Mouse (Mus musculus) c-Kit-negative CD71-positive TER-119-positive erythroid progenitor cells, embryonic 14.5 days (primary cell): Measurements from ENCODE around the gene Stil.
A peak's percentile ranks its signal among the peaks of the same experiment; 100 is the strongest.

ENCODE experiments used
- DNase-seq: peaks from one replicate; pipeline ENCODE4 v3.0.0-alpha.2; 2013; ENCODE audit warnings: low read depth, low spot score

Stil gene

DNA sequence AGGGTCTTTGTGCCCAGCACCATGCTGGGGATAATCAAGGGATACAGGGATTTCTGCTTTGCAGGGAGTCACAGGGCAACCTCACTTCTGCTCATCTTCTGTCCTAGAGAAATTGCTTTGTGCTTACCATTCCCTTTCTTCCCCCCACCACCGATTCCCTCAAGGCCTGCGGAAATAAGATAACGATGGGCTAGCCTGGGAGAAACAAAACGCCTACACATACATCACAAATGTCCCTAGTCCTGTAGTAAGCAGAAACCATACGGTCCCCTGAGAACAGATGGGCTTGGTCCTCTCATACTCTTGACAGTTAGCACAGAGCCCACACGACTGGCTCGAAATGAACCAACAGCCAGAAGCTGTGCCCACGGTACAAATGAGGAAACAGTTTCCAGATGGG is 48.2 kb downstream of the Stil start:
- peak; percentile 61 for DNase-seq

GRCm38 (mm10) chr4:115051245-115051644 is 51.3 kb downstream of the Stil start:
- DNase-seq: no peak

GRCm38 (mm10) chr4:115052343-115053005 is 52.5 kb downstream of the Stil start:
- no peak for DNase-seq

DNA sequence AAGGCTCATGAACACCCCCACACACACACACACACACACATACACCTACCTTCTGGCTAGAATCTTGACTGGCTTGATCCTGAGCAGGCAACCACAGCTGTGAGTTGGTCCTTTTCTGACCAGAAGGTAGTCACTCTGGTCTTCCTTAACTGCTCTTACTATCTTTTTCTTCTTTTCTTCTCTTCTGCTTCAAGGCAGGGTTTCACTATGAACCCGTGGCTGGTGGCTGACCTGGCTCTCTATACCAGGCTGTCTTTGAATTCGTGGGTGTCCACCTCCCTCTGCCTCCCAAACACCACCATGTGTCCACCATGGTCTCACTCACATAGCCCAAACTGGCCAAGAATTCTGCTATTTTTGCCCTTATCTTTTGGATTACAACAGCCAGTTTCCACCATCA is 55.1 kb downstream of the Stil start:
- no peak for DNase-seq

- DNase-seq: no peak
Measured at GRCm38 (mm10) chr4:115055691-115056090, 55.7 kb downstream of the Stil start.

- peak; percentile 88 for DNase-seq
Measured at GRCm38 (mm10) chr4:115056371-115056920, 56.5 kb downstream of the Stil start, which contains the start of gene Tal1. Gene Tal1, plus strand, starts transcription at chr4:115056426.

- DNase-seq: peak; percentile 61
Measured at GRCm38 (mm10) chr4:115056921-115057673, 57.1 kb downstream of the Stil start.

GRCm38 (mm10) chr4:115057674-115058316 is 57.8 kb downstream of the Stil start:
- DNase-seq: no peak

GRCm38 (mm10) chr4:115058317-115058761 is 58.4 kb downstream of the Stil start:
- no peak for DNase-seq

GRCm38 (mm10) chr4:115058871-115059590 is 59.1 kb downstream of the Stil start:
- DNase-seq: peak; percentile 72

DNA sequence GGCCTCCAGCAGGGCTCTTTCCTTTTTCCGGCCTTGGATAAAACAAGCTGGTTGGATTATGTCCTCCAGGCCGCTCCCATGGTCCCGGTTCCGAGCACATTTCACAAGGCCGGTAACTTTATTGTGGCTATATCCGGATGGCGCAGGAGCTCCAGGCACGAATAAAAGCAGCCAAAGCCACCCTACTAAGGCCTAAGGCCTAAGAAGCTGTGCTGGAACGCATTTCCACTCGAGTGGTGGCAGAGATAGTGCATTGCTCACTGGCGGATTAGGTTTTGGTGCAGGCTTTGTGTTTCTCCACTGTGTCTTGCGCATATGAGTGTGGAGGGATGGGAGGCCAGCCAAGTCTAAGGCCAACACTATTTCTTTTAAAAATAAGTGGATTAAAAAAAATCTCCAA is 59.9 kb downstream of the Stil start:
- no peak for DNase-seq

- no peak for DNase-seq
Measured at GRCm38 (mm10) chr4:115060753-115061152, 60.8 kb downstream of the Stil start.

DNA sequence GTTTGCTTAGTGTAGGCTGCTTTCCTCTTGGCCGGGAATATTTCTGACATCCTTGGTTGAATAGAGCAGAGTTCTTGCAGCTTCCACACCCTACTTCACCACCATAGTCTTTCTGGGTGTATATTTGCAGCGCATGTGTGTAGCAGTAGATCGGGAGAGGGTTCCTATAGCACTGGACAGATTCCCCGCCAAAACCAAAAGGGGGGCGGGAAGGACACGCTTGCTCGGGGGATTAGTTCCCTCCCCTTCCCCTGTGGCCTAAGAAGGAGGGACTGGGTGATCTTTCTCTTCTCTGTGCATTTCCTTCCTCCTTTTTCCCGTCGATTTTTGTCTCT is 62.5 kb downstream of the Stil start:
- DNase-seq: no peak

DNA sequence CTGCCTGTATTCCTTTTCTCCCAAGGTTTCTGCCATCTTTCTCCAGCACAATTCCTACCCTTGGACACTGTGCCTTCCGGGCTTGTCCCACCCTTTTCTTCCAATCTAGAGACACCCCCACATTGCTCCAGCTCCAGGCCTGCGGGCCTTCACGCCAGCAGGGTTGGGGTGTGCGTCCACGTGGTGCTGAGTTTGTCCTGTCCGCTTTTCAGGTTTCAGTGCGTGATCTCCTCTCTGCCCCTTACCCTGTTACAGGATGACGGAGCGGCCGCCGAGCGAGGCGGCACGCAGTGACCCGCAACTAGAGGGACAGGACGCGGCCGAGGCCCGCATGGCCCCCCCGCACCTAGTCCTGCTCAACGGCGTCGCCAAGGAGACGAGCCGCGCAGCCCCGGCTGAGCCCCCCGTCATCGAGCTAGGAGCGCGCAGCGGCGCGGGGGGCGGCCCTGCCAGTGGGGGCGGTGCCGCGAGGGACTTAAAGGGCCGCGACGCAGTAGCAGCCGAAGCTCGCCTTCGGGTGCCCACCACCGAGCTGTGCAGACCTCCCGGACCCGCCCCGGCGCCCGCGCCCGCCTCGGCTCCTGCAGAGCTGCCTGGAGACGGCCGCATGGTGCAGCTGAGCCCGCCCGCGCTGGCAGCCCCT is 63.0 kb downstream of the Stil start:
- DNase-seq: no peak

DNA sequence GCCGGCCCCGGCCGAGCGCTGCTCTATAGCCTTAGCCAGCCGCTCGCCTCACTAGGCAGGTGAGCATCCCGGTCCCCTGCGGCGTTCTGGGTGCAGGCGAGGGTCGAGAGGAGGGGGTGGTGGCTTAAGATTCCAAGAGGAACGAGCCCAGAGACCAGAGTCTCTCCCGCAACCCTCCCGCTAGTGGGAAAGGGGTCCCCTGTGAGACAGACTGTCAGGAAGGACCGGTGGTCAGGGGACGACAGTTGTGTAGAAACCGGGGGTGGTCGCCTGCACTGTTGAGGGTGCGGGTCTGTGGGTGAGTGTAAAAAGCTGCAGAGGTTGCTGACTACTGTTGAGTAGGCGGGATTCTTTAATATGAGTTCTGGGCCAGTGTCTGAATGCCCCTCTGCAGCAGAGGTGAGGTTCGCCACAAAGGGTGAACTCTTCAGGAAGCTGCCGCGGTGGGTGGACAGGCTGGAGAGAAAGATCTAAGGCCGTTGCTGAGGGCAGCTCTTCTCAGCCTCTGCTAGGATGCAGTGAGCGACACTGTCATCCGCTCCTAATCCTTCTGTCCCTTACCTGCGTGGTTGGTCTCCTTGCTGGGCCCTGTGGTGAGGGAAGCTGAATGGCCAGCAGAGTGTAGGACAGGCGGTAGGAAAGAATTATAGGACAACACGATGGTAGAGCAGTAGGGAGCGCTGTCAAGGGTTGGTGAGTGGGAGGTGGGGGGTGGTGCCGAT is 63.7 kb downstream of the Stil start:
- DNase-seq: no peak

DNA sequence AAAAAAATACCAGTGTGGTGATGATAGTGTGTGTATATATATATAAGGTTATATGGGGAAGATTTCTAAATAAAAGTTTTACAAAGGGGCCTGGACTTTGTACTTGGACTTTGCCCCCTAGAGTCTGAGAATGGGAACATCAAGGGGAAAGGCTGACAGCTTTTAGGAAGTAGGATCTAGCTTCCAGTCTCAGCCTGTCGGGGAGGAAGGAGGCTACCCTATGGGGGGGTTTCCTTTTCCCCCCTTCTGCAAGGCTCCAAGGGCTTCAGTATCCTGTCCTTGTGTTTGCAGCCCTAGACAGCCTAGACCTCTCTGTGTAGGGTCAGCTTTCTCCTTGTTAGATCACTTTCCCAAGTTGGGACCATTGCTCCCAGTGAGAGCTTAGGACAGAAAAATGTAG is 71.7 kb downstream of the Stil start:
- no peak for DNase-seq

DNA sequence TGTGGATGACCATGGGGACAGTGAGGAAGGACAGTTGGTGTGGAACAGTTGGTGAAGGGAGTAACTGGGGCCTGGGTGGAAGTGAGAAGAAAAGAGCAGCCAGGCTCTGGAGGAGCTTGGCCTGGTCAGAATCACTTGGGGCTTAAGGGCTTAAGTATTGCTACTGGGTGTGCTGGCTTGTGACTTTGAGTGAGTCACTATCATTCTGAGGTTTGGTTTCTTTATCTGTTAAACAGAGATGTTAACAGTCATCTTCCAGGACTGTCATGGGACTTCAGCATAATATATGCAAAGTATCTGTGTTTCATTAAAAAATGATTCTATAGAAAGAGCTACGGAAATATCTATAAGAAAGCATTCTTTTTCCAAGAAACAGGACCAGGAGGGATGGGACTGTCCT is 74.8 kb downstream of the Stil start:
- DNase-seq: no peak

DNA sequence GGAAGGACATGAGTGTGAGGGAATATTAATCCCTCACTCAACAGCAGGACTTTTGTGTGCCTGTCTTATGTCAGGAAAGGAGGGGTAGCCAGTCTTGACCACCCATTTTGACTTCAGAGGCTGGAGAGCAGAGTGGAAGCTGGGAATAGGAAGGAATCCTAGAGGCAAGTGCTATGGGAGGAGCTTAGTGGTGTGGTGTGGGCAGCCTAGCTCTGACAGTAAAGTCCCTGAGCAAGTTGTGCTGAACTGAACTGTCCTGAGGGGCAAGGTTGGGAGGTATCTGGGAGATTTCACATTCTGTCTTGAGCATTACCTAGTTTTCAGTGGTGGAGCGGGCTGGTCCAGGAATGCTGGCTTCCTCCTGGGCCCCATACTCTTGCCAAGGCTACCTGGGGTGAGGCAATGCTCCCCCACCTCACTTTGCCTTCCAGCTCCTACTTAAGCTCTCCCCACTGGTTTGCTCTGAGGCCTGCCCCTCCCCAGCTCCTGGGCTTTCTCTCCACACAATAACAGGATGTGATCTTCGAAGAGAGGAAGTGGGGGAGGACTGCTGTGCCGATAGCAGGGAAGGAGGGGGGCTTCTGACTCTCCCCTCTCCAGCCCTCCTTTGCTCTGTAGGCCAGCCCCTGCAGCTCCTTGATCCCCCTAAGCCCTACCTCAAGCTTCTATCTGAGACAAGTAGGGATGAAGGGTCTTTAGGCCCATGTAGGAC is 75.4 kb downstream of the Stil start:
- DNase-seq: no peak

DNA sequence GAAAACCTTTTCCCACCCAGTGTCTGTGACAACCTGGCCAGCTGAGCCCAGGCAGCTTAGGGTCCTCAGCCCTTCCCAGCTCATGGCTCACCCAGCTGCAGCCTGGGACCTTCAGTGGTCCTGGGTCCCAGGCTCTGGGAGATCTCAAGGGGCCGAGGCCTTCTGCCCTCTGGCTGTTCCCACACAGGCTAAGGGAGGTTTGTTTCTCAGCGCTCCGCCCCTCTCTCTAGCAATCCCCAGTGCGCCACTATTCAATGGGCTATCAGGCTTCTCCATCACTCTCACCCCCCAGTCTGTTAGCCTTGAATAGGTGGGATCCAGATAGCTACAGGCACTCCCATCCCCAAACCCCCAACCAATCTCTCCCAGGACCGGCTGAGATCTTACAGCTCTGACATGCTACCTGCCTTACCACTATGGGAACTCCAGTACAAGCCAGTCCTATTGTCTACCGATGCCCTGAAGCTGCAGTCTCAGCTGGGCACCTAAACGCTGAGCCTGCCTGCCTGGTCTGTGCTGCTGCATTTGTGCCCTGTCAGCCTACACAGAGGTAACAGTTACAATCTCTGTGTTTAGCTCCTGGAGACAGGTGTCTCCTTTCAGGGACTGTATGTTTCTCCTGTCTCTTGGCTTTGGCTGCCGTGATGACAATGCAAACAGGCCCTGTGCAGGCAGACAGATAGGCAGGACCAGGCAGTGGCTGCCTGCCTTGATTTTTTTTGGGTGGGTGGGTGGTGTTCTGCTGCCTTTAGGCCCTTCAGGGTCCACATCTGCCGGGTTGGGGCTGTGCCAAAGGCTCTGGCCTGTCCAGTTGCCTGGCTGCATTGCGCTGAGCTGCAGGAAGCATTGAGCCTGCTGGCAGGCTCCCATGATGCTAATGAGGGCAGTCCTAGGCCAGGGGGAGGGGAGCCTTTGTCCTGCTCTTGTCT is 79.2 kb downstream of the Stil start:
- DNase-seq: no peak
